Mouse (Mus musculus) ES-E14 (cell line): ENCODE results near the gene Ankrd2. TPM values are rescaled to one million over a fixed set of nuclear protein-coding genes. Genes with fewer than 3 reads are reported as not detected.

Experiments
- DNase-seq: peaks from one replicate; pipeline ENCODE4 v3.0.0-alpha.2; 2013; ENCODE audit warnings: low read depth, low spot score
- H3K27ac ChIP-seq: 2 replicates; pipeline ENCODE4 v1.5.1; 2012; ENCODE audit warnings: low read depth, mild to moderate bottlenecking, low read length, moderate library complexity, mixed read lengths; ENCODE audit not compliant: poor library complexity, insufficient read depth, severe bottlenecking
- H3K36me3 ChIP-seq: 2 replicates; pipeline ENCODE4 v1.6.1; 2012; ENCODE audit warnings: mild to moderate bottlenecking, low read length, moderate library complexity, mixed read lengths; ENCODE audit not compliant: control insufficient read depth, poor library complexity, insufficient read depth, severe bottlenecking
- H3K4me1 ChIP-seq, 2 experiments: fragments of 150-350 bp in 1 of 2; sonication (generic) in 1 of 2; 2 replicates each; pipeline ENCODE4 v1.6.1; 2012; ENCODE audit warnings: low read length in 2 of 2, mild to moderate bottlenecking in 1 of 2, mixed read lengths in 1 of 2; ENCODE audit not compliant: control insufficient read depth in 2 of 2, insufficient read depth in 2 of 2, poor library complexity in 1 of 2
- H3K4me3 ChIP-seq, 2 experiments: fragments of 150-350 bp in 1 of 2; sonication (generic) in 1 of 2; 2 replicates each; pipeline ENCODE4 v1.5.1; 2012; ENCODE audit warnings: low read length in 2 of 2, low read depth in 1 of 2, mild to moderate bottlenecking in 1 of 2, mixed read lengths in 1 of 2; ENCODE audit not compliant: insufficient read depth in 1 of 2, poor library complexity in 1 of 2, severe bottlenecking in 1 of 2
- H3K9ac ChIP-seq: 2 replicates; pipeline ENCODE4 v1.6.1; 2012; ENCODE audit warnings: low read depth, mild to moderate bottlenecking, low read length, mixed read lengths; ENCODE audit not compliant: poor library complexity, insufficient read depth, severe bottlenecking
- H3K9me3 ChIP-seq: fragments of 150-350 bp; sonication (generic); 2 replicates; pipeline ENCODE4 v1.6.1; 2012; ENCODE audit warnings: low read depth, mild to moderate bottlenecking, low read length; ENCODE audit not compliant: control insufficient read depth, insufficient read depth
- CHD2 ChIP-seq: IDR thresholded peaks from 2 replicates; pipeline ENCODE4 v1.6.1; 2014; ENCODE audit warnings: mild to moderate bottlenecking, low read depth, low read length, inconsistent platforms
- HCFC1 ChIP-seq: IDR thresholded peaks from 2 replicates; pipeline ENCODE4 v1.6.1; 2012; ENCODE audit warnings: low read length, inconsistent platforms, borderline replicate concordance; ENCODE audit not compliant: insufficient read depth
- MAFK ChIP-seq: IDR thresholded peaks from 2 replicates; pipeline ENCODE4 v1.6.1; 2014; ENCODE audit warnings: mild to moderate bottlenecking, low read depth, low read length, inconsistent platforms; ENCODE audit not compliant: insufficient read depth
- ZC3H11A ChIP-seq: IDR thresholded peaks from 2 replicates; pipeline ENCODE4 v1.6.1; 2012; ENCODE audit warnings: low read depth, mild to moderate bottlenecking, inconsistent platforms, low read length, borderline replicate concordance
- ZNF384 ChIP-seq: IDR thresholded peaks from 2 replicates; pipeline ENCODE4 v1.6.1; 2012; ENCODE audit warnings: low read depth, low read length, inconsistent platforms
- in situ Hi-C, 2 experiments: fragments of 600-800 bp; cut with MboI; formaldehyde crosslinking; loops; one replicate each; pipeline ENCODE4 v1.15.1; 2025; ENCODE audit warnings: low sequenced_read_pairs in 2 of 2, inconsistent platforms in 1 of 2; ENCODE audit not compliant: unreplicated experiment in 2 of 2
- total RNA-seq: library from RNA; depleted of rRNA; stranded (reverse); fragments of 300-350 nt; gene quantifications from 2 replicates; pipeline ENCODE4 v1.2.3, GENCODE M21; 2012

Gene Ankrd2
- total RNA-seq, 1 experiment = 0.45 TPM

GRCm38 (mm10) chr19:42022542-42022848 lies 13.3 kb upstream of the Ankrd2 start:
- Histone ChIP-seq H3K36me3 (no peaks in the 10 kb centered on the region), H3K4me1 (peaks cover 2 to 19% of the 10 kb centered on the region in 2 experiments; a peak in 3 of 4 replicates), H3K27ac (peak overlapping the region; percentile 50; the same call in 1 of the 2 replicates), H3K9ac (peak overlapping the region; percentile 8; the same call in 1 of the 2 replicates), H3K9me3 (no peaks in the 10 kb centered on the region), H3K4me3 (0 out of 4 replicates have a peak overlapping the region, but pooled peaks of 1 of the 2 experiments have one; percentile 22)
- in situ Hi-C loops = no loop called here
- no peak for DNase-seq
- TF ChIP-seq CHD2 (no peak), MAFK (no peak), ZC3H11A (no peak), HCFC1 (no peak), ZNF384 (no peak)

DNA sequence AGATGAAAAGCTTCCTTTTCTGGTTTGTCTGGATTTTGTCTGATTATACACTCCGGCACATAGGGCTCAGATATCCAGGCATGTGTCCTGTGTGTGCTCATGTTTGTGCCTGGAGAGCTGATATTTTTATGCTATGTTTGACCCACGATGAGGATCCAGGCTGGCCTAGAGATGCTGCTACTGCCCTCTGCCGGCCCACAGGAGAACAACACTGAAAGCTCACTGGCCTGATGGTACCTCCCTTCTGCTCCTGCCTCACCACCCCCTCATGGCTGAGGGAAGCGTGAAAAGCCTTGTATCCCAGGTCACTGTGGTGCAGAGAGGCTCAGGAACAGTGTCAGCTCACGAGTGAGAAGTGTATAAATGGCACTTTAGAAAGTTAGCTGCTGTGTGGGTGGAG lies 9.6 kb upstream of the Ankrd2 start:
- H3K9me3 ChIP-seq = no peaks in the 10 kb centered on the region
- no peak for TF ChIP-seq ZNF384
- TF ChIP-seq ZC3H11A = peak; percentile 24; the same call in 1 of the 2 replicates
- no peak overlapping the region for H3K27ac ChIP-seq
- H3K9ac ChIP-seq = no peak overlapping the region
- H3K36me3 ChIP-seq = no peaks in the 10 kb centered on the region
- H3K4me3 ChIP-seq = no peak overlapping the region
- in situ Hi-C loops = no loop called here
- peak; percentile 51 for DNase-seq
- peaks cover 2 to 14% of the 10 kb centered on the region in 2 experiments; a peak in 3 of 4 replicates for H3K4me1 ChIP-seq

- H3K9ac ChIP-seq = no peak overlapping the region
- no peaks in the 10 kb centered on the region for H3K9me3 ChIP-seq
- no peak overlapping the region for H3K4me3 ChIP-seq
- TF ChIP-seq ZC3H11A (no peak), CHD2 (no peak), MAFK (no peak), HCFC1 (no peak), ZNF384 (no peak)
- H3K36me3 ChIP-seq = no peaks in the 10 kb centered on the region
- peaks cover 0 to 15% of the 10 kb centered on the region in 2 experiments; a peak in 1 of 4 replicates for H3K4me1 ChIP-seq
- no peak overlapping the region for H3K27ac ChIP-seq
- no peak for DNase-seq
- in situ Hi-C loops = no loop called here
These were observed 4.7 kb upstream of the Ankrd2 start for GRCm38 (mm10) chr19:42031112-42031511.

- no peak overlapping the region for H3K27ac ChIP-seq
- H3K4me1 ChIP-seq = peaks cover 0 to 15% of the 10 kb centered on the region in 2 experiments; a peak in 1 of 4 replicates
- no peaks in the 10 kb centered on the region for H3K9me3 ChIP-seq
- no peak for DNase-seq
- H3K36me3 ChIP-seq = no peaks in the 10 kb centered on the region
- in situ Hi-C loops = no loop called here
- TF ChIP-seq CHD2 (no peak), ZC3H11A (no peak), HCFC1 (no peak), MAFK (no peak), ZNF384 (no peak)
- no peak overlapping the region for H3K9ac ChIP-seq
- no peak overlapping the region for H3K4me3 ChIP-seq
These were observed 2.2 kb upstream of the Ankrd2 start for GRCm38 (mm10) chr19:42033611-42034010.

GRCm38 (mm10) chr19:42034146-42034775 lies 1.5 kb upstream of the Ankrd2 start:
- Histone ChIP-seq H3K4me3 (no peak overlapping the region; a peak in 1 of 4 replicates), H3K9ac (no peak overlapping the region), H3K36me3 (no peaks in the 10 kb centered on the region), H3K4me1 (peaks cover 0 to 15% of the 10 kb centered on the region in 2 experiments; a peak in 1 of 4 replicates), H3K9me3 (no peaks in the 10 kb centered on the region), H3K27ac (no peak overlapping the region)
- in situ Hi-C loops = no loop called here
- DNase-seq = no peak
- TF ChIP-seq CHD2 (no peak), ZNF384 (no peak), MAFK (no peak), HCFC1 (no peak), ZC3H11A (no peak)
